Mouse (Mus musculus): ENCODE results near the gene Sulf2. TPM values are rescaled to one million over a fixed set of nuclear protein-coding genes. Genes with fewer than 3 reads are reported as not detected.

The Sulf2 gene
- polyA plus RNA-seq, 2 experiments, result 200 to 294 TPM

GRCm38 (mm10) chr2:166159276-166159675 is 3.8 kb upstream of the Sulf2 start:
- ATAC-seq (ENCODE audit: low FRiP score, low read depth), result no peak
- no peak for TF ChIP-seq POLR2A (IDR thresholded peaks at IDR 0.05; ENCODE audit: borderline replicate concordance, extremely low read depth, insufficient read depth, insufficient read length)
- Histone ChIP-seq H3K27me3 (ENCODE audit: control insufficient read depth, insufficient read depth, low read length) (no peaks in the 10 kb centered on the region), H3K9ac (ENCODE audit: low read depth, low read length, severe bottlenecking) (no peak overlapping the region), H3K36me3 (ENCODE audit: control insufficient read depth, insufficient read depth, low read length) (no peaks in the 10 kb centered on the region), H3K27ac (replicated peaks; ENCODE audit: low read depth, low read length) (no peak overlapping the region), H3K4me2 (replicated peaks; ENCODE audit: low read depth, low read length, severe bottlenecking) (no peak overlapping the region), H3K4me3 (replicated peaks; ENCODE audit: low read length) (no peak overlapping the region), H3K4me1 (ENCODE audit: control insufficient read depth, insufficient read depth, low read length) (peaks cover 46% of the 10 kb centered on the region), H3K9me3 (ENCODE audit: control insufficient read depth, low read length) (no peaks in the 10 kb centered on the region)
- WGBS, result 89% methylated on average over 7 of the region's 7 CpGs
- no peak for DNase-seq (ENCODE audit: low spot score)

GRCm38 (mm10) chr2:166157767-166158561 is 2.5 kb upstream of the Sulf2 start:
- WGBS, result 16% methylated on average over 12 of the region's 12 CpGs

GRCm38 (mm10) chr2:166157144-166157543 is 1.7 kb upstream of the Sulf2 start:
- no peaks in the 10 kb centered on the region for H3K36me3 ChIP-seq (ENCODE audit: control insufficient read depth, insufficient read depth, low read length)
- no peaks in the 10 kb centered on the region for H3K9me3 ChIP-seq (ENCODE audit: control insufficient read depth, low read length)
- no peak overlapping the region for H3K4me3 ChIP-seq (replicated peaks; ENCODE audit: low read length)
- no peak overlapping the region for H3K9ac ChIP-seq (ENCODE audit: low read depth, low read length, severe bottlenecking)
- ATAC-seq (ENCODE audit: low FRiP score, low read depth), result no peak
- H3K27me3 ChIP-seq (ENCODE audit: control insufficient read depth, insufficient read depth, low read length), result no peaks in the 10 kb centered on the region
- no peak overlapping the region for H3K27ac ChIP-seq (replicated peaks; ENCODE audit: low read depth, low read length)
- H3K4me1 ChIP-seq (ENCODE audit: control insufficient read depth, insufficient read depth, low read length), result peaks cover 49% of the 10 kb centered on the region
- no peak for TF ChIP-seq POLR2A (IDR thresholded peaks at IDR 0.05; ENCODE audit: borderline replicate concordance, extremely low read depth, insufficient read depth, insufficient read length)
- H3K4me2 ChIP-seq (replicated peaks; ENCODE audit: low read depth, low read length, severe bottlenecking), result no peak overlapping the region
- no peak for DNase-seq (ENCODE audit: low spot score)
- WGBS, result 76% methylated on average over 2 of the region's 2 CpGs

More at GRCm38 (mm10) chr2:166157767-166158561, 2.5 kb upstream of the Sulf2 start:
- ATAC-seq (ENCODE audit: low FRiP score, low read depth) (no peak), DNase-seq (ENCODE audit: low spot score) (no peak)
- peak overlapping the region; percentile 15; the same call in 1 of the 2 replicates for H3K27ac ChIP-seq (replicated peaks; ENCODE audit: low read depth, low read length)
- no peaks in the 10 kb centered on the region for H3K9me3 ChIP-seq (ENCODE audit: control insufficient read depth, low read length)
- H3K36me3 ChIP-seq (ENCODE audit: control insufficient read depth, insufficient read depth, low read length), result no peaks in the 10 kb centered on the region
- TF ChIP-seq POLR2A (IDR thresholded peaks at IDR 0.05; ENCODE audit: borderline replicate concordance, extremely low read depth, insufficient read depth, insufficient read length), result no peak
- no peak overlapping the region for H3K4me3 ChIP-seq (replicated peaks; ENCODE audit: low read length)
- H3K4me1 ChIP-seq (ENCODE audit: control insufficient read depth, insufficient read depth, low read length), result peaks cover 49% of the 10 kb centered on the region
- no peak overlapping the region for H3K9ac ChIP-seq (ENCODE audit: low read depth, low read length, severe bottlenecking)
- no peak overlapping the region for H3K4me2 ChIP-seq (replicated peaks; ENCODE audit: low read depth, low read length, severe bottlenecking)
- H3K27me3 ChIP-seq (ENCODE audit: control insufficient read depth, insufficient read depth, low read length), result no peaks in the 10 kb centered on the region

GRCm38 (mm10) chr2:166156122-166156521 is 659 bp upstream of the Sulf2 start:
- WGBS, result 7% methylated on average over 12 of the region's 12 CpGs
- no peaks in the 10 kb centered on the region for H3K9me3 ChIP-seq (ENCODE audit: control insufficient read depth, low read length)
- ATAC-seq (ENCODE audit: low FRiP score, low read depth) (no peak), DNase-seq (ENCODE audit: low spot score) (no peak)
- peak overlapping the region; percentile 84 for H3K4me3 ChIP-seq (replicated peaks; ENCODE audit: low read length)
- peak overlapping the region; percentile 95; the same call in 1 of the 2 replicates for H3K9ac ChIP-seq (ENCODE audit: low read depth, low read length, severe bottlenecking)
- H3K27ac ChIP-seq (replicated peaks; ENCODE audit: low read depth, low read length), result peak overlapping the region; percentile 98
- no peaks in the 10 kb centered on the region for H3K36me3 ChIP-seq (ENCODE audit: control insufficient read depth, insufficient read depth, low read length)
- peaks cover 57% of the 10 kb centered on the region for H3K4me1 ChIP-seq (ENCODE audit: control insufficient read depth, insufficient read depth, low read length)
- H3K27me3 ChIP-seq (ENCODE audit: control insufficient read depth, insufficient read depth, low read length), result no peaks in the 10 kb centered on the region
- no peak for TF ChIP-seq POLR2A (IDR thresholded peaks at IDR 0.05; ENCODE audit: borderline replicate concordance, extremely low read depth, insufficient read depth, insufficient read length)
- H3K4me2 ChIP-seq (replicated peaks; ENCODE audit: low read depth, low read length, severe bottlenecking), result peak overlapping the region; percentile 87

- no peaks in the 10 kb centered on the region for H3K9me3 ChIP-seq (ENCODE audit: control insufficient read depth, low read length)
- TF ChIP-seq POLR2A (IDR thresholded peaks at IDR 0.05; ENCODE audit: borderline replicate concordance, extremely low read depth, insufficient read depth, insufficient read length), result no peak
- H3K9ac ChIP-seq (ENCODE audit: low read depth, low read length, severe bottlenecking), result peak overlapping the region; percentile 95
- no peaks in the 10 kb centered on the region for H3K27me3 ChIP-seq (ENCODE audit: control insufficient read depth, insufficient read depth, low read length)
- H3K36me3 ChIP-seq (ENCODE audit: control insufficient read depth, insufficient read depth, low read length), result no peaks in the 10 kb centered on the region
- DNase-seq (ENCODE audit: low spot score) (no peak), ATAC-seq (ENCODE audit: low FRiP score, low read depth) (peak; percentile 32)
- 1% methylated on average over 45 of the region's 95 CpGs for WGBS
- peak overlapping the region; percentile 84 for H3K4me3 ChIP-seq (replicated peaks; ENCODE audit: low read length)
- peak overlapping the region; percentile 87 for H3K4me2 ChIP-seq (replicated peaks; ENCODE audit: low read depth, low read length, severe bottlenecking)
- H3K4me1 ChIP-seq (ENCODE audit: control insufficient read depth, insufficient read depth, low read length), result peaks cover 69% of the 10 kb centered on the region
- H3K27ac ChIP-seq (replicated peaks; ENCODE audit: low read depth, low read length), result peak overlapping the region; percentile 98
Observed at GRCm38 (mm10) chr2:166154749-166155453, 562 bp downstream of the Sulf2 start.

Data from limb, embryonic 14.5 days (tissue).